Mouse (Mus musculus): ENCODE data around the gene Celf1. TPM values are rescaled to one million over a fixed set of nuclear protein-coding genes. Genes with fewer than 3 reads are reported as not detected.

Gene Celf1
- polyA plus RNA-seq, 2 experiments: 52.2 to 70.3 TPM

- DNase-seq (ENCODE audit: low spot score) (no peak), ATAC-seq (ENCODE audit: low FRiP score, low read depth) (peak; percentile 44)
- Histone ChIP-seq H3K9me3 (ENCODE audit: control insufficient read depth, low read length) (no peaks in the 10 kb centered on the region), H3K27ac (replicated peaks; ENCODE audit: low read depth, low read length) (peak overlapping the region; percentile 93), H3K4me3 (replicated peaks; ENCODE audit: low read length) (peak overlapping the region; percentile 99), H3K4me2 (replicated peaks; ENCODE audit: low read depth, low read length, severe bottlenecking) (peak overlapping the region; percentile 71), H3K36me3 (ENCODE audit: control insufficient read depth, insufficient read depth, low read length) (no peaks in the 10 kb centered on the region), H3K4me1 (ENCODE audit: control insufficient read depth, insufficient read depth, low read length) (peaks cover 13% of the 10 kb centered on the region), H3K9ac (ENCODE audit: low read depth, low read length, severe bottlenecking) (peak overlapping the region; percentile 93), H3K27me3 (ENCODE audit: control insufficient read depth, insufficient read depth, low read length) (no peaks in the 10 kb centered on the region)
- WGBS: 44% methylated on average over 8 of the region's 8 CpGs
- no peak for TF ChIP-seq POLR2A (IDR thresholded peaks at IDR 0.05; ENCODE audit: borderline replicate concordance, extremely low read depth, insufficient read depth, insufficient read length)
These were observed 432 bp upstream of the Celf1 start for GRCm38 (mm10) chr2:90939750-90940149.

- Histone ChIP-seq H3K27me3 (ENCODE audit: control insufficient read depth, insufficient read depth, low read length) (no peaks in the 10 kb centered on the region), H3K36me3 (ENCODE audit: control insufficient read depth, insufficient read depth, low read length) (no peaks in the 10 kb centered on the region), H3K27ac (replicated peaks; ENCODE audit: low read depth, low read length) (no peak overlapping the region), H3K9ac (ENCODE audit: low read depth, low read length, severe bottlenecking) (peak overlapping the region; percentile 93; the same call in 1 of the 2 replicates), H3K4me2 (replicated peaks; ENCODE audit: low read depth, low read length, severe bottlenecking) (peak overlapping the region; percentile 71), H3K4me1 (ENCODE audit: control insufficient read depth, insufficient read depth, low read length) (peaks cover 13% of the 10 kb centered on the region), H3K9me3 (ENCODE audit: control insufficient read depth, low read length) (no peaks in the 10 kb centered on the region), H3K4me3 (replicated peaks; ENCODE audit: low read length) (peak overlapping the region; percentile 99)
- 38% methylated on average over 2 of the region's 2 CpGs for WGBS
- ATAC-seq (ENCODE audit: low FRiP score, low read depth): no peak
- peak; percentile 9 for DNase-seq (ENCODE audit: low spot score)
- TF ChIP-seq POLR2A (IDR thresholded peaks at IDR 0.05; ENCODE audit: borderline replicate concordance, extremely low read depth, insufficient read depth, insufficient read length): no peak
These were observed 1.6 kb downstream of the Celf1 start for GRCm38 (mm10) chr2:90941744-90942143.

- no peak for DNase-seq (ENCODE audit: low spot score)
- WGBS: 86% methylated on average over 5 of the region's 5 CpGs
- no peak for ATAC-seq (ENCODE audit: low FRiP score, low read depth)
- H3K27ac ChIP-seq (replicated peaks; ENCODE audit: low read depth, low read length): no peak overlapping the region
- H3K9me3 ChIP-seq (ENCODE audit: control insufficient read depth, low read length): no peaks in the 10 kb centered on the region
- TF ChIP-seq POLR2A (IDR thresholded peaks at IDR 0.05; ENCODE audit: borderline replicate concordance, extremely low read depth, insufficient read depth, insufficient read length): no peak
- H3K36me3 ChIP-seq (ENCODE audit: control insufficient read depth, insufficient read depth, low read length): peaks cover 11% of the 10 kb centered on the region; the same call in 1 of the 2 replicates
- no peak overlapping the region for H3K4me3 ChIP-seq (replicated peaks; ENCODE audit: low read length)
- H3K9ac ChIP-seq (ENCODE audit: low read depth, low read length, severe bottlenecking): no peak overlapping the region
- no peaks in the 10 kb centered on the region for H3K4me1 ChIP-seq (ENCODE audit: control insufficient read depth, insufficient read depth, low read length)
- H3K27me3 ChIP-seq (ENCODE audit: control insufficient read depth, insufficient read depth, low read length): no peaks in the 10 kb centered on the region
- no peak overlapping the region for H3K4me2 ChIP-seq (replicated peaks; ENCODE audit: low read depth, low read length, severe bottlenecking)
These were observed 10.0 kb downstream of the Celf1 start for GRCm38 (mm10) chr2:90950149-90950548.

- Histone ChIP-seq H3K4me2 (replicated peaks; ENCODE audit: low read depth, low read length, severe bottlenecking) (no peak overlapping the region), H3K27ac (replicated peaks; ENCODE audit: low read depth, low read length) (no peak overlapping the region), H3K4me3 (replicated peaks; ENCODE audit: low read length) (no peak overlapping the region), H3K9ac (ENCODE audit: low read depth, low read length, severe bottlenecking) (no peak overlapping the region), H3K27me3 (ENCODE audit: control insufficient read depth, insufficient read depth, low read length) (no peaks in the 10 kb centered on the region), H3K4me1 (ENCODE audit: control insufficient read depth, insufficient read depth, low read length) (no peaks in the 10 kb centered on the region), H3K9me3 (ENCODE audit: control insufficient read depth, low read length) (no peaks in the 10 kb centered on the region), H3K36me3 (ENCODE audit: control insufficient read depth, insufficient read depth, low read length) (peaks cover 11% of the 10 kb centered on the region; the same call in 1 of the 2 replicates)
- ATAC-seq (ENCODE audit: low FRiP score, low read depth) (no peak), DNase-seq (ENCODE audit: low spot score) (no peak)
- TF ChIP-seq POLR2A (IDR thresholded peaks at IDR 0.05; ENCODE audit: borderline replicate concordance, extremely low read depth, insufficient read depth, insufficient read length): no peak
These were observed 10.5 kb downstream of the Celf1 start for GRCm38 (mm10) chr2:90950582-90951194.

- Histone ChIP-seq H3K27ac (replicated peaks; ENCODE audit: low read depth, low read length) (no peak overlapping the region), H3K4me1 (ENCODE audit: control insufficient read depth, insufficient read depth, low read length) (no peaks in the 10 kb centered on the region), H3K4me2 (replicated peaks; ENCODE audit: low read depth, low read length, severe bottlenecking) (no peak overlapping the region), H3K36me3 (ENCODE audit: control insufficient read depth, insufficient read depth, low read length) (peaks cover 11% of the 10 kb centered on the region; the same call in 1 of the 2 replicates), H3K4me3 (replicated peaks; ENCODE audit: low read length) (no peak overlapping the region), H3K9me3 (ENCODE audit: control insufficient read depth, low read length) (no peaks in the 10 kb centered on the region), H3K9ac (ENCODE audit: low read depth, low read length, severe bottlenecking) (no peak overlapping the region), H3K27me3 (ENCODE audit: control insufficient read depth, insufficient read depth, low read length) (no peaks in the 10 kb centered on the region)
- TF ChIP-seq POLR2A (IDR thresholded peaks at IDR 0.05; ENCODE audit: borderline replicate concordance, extremely low read depth, insufficient read depth, insufficient read length): no peak
- DNase-seq (ENCODE audit: low spot score): no peak
- WGBS: 72% methylated on average over 3 of the region's 3 CpGs
- ATAC-seq (ENCODE audit: low FRiP score, low read depth): no peak
These were observed 13.3 kb downstream of the Celf1 start for GRCm38 (mm10) chr2:90953461-90953860.

Data from limb, embryonic 14.5 days (tissue).